Mouse (Mus musculus) bone marrow, adult 2 months (tissue): Measurements from ENCODE around the gene Irf1.

Experiments
- CTCF ChIP-seq: fragments of 200-500 bp; IDR thresholded peaks from 2 replicates; pipeline ENCODE4 v1.5.1; 2011; ENCODE audit warnings: low read length, control low read depth; ENCODE audit not compliant: control insufficient read depth, insufficient read depth
- POLR2A ChIP-seq: fragments of 200-500 bp; IDR thresholded peaks from 2 replicates; pipeline ENCODE4 v1.6.1; 2011; ENCODE audit warnings: low read depth, mild to moderate bottlenecking, control low read depth, low read length, borderline replicate concordance; ENCODE audit not compliant: control insufficient read depth

- TF ChIP-seq POLR2A (peak; percentile 96), CTCF (no peak)
Observed at GRCm38 (mm10) chr11:53769760-53770124, at the start of gene Irf1.
